Mouse (Mus musculus) frontal cortex, postnatal 10 days (tissue): ENCODE measurements around the gene Prl3d2.
"Not testable (repeated sequence)": the region's sequence is repeated elsewhere in the genome, so short reads cannot be mapped to it uniquely, and the experiment has no call there.

Experiments
- DNase-seq, 2 experiments: peaks; one replicate each; pipeline ENCODE4 v3.0.0; 2022; ENCODE audit warnings: low spot score in 2 of 2, mixed read lengths in 1 of 2

Gene Prl3d2

DNA sequence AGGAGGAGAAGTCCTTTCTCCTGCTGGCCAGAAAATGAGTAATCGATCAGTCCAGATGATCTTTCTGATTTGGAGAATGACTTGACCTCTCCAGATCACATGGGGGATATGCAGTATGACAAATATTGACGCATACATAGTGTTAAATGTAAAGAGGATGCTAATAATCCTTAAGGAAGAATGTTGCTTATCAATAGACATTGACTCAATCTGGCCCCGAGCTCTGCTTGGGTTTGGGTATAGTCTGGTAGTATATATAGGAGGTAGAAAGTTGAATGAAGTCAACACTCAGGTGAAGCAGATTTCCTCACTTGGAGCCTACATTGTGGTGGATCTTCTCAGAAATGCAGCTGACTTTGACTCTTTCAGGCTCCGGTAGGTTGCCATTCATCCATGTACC lies at the start of gene Prl3d2:
Prl3d2 (plus strand) TSS at position 301 of the 400 bp plus-strand sequence.
- DNase-seq, result not testable (repeated sequence)

DNA sequence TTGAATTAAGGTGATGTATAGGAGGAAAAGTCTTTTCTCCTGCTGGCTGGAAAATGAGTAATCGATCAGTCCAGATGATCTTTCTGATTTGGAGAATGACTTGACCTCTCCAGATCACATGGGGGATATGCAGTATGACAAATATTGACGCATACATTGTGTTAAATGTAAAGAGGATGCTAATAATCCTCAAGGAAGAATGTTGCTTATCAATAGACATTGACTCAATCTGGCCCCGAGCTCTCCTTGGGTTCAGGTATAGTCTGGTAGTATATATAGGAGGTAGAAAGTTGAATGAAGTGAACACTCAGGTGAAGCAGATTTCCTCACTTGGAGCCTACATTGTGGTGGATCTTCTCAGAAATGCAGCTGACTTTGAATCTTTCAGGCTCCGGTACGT lies 27.6 kb upstream of the Prl3d2 start, which contains the start of gene Prl3d1:
Prl3d1 (plus strand) TSS at position 301 of the 400 bp plus-strand sequence.
- not testable (repeated sequence) for DNase-seq

DNA sequence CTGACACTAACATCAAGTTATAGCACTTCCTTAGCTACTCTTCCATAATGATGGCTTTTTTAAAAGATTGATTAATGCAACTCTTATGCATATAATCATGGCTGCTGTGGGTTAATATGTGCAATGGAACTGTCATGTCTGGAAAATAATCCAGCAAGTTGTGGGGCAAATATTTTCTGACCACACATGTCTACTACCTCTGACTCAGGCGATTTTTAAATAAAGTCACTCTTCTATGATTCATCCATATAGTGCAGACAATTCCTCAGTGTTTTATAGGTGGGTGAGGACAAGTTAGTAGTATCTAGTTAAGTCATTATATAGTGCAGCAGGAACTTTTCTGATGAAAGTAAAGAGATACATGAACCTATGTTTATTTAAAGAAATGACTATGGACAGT lies 26.8 kb downstream of the Prl3d2 start:
- no peak for DNase-seq

DNA sequence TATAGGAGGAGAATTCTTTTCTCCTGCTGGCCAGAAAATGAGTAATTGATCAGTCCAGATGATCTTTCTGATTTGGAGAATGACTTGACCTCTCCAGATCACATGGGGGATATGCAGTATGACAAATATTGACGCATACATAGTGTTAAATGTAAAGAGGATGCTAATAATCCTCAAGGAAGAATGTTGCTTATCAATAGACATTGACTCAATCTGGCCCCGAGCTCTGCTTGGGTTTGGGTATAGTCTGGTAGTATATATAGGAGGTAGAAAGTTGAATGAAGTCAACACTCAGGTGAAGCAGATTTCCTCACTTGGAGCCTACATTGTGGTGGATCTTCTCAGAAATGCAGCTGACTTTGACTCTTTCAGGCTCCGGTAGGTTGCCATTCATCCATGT lies 35.0 kb downstream of the Prl3d2 start, which contains the start of gene Prl3d3:
Prl3d3 (plus strand) TSS at position 301 of the 400 bp plus-strand sequence.
- DNase-seq, result not testable (repeated sequence)
